Mouse (Mus musculus): Measurements from ENCODE around the gene Lclat1. TPM values are rescaled to one million over a fixed set of nuclear protein-coding genes. Genes with fewer than 3 reads are reported as not detected.
A peak's percentile ranks its signal among the peaks of the same experiment; 100 is the strongest.

Lclat1 gene
- polyA plus RNA-seq, 1 experiment, result 27.2 TPM

GRCm38 (mm10) chr17:73126349-73126748 is 18.6 kb downstream of the Lclat1 start:
- no peak overlapping the region for H3K4me3 ChIP-seq
- H3K36me3 ChIP-seq (ENCODE audit: control insufficient read depth, insufficient read depth), result no peaks in the 10 kb centered on the region
- peaks cover 29% of the 10 kb centered on the region for H3K79me2 ChIP-seq (ENCODE audit: control insufficient read depth, insufficient read depth)
- peak overlapping the region; percentile 32 for H3K4me2 ChIP-seq (ENCODE audit: low read depth)
- TF ChIP-seq USF1 (IDR thresholded peaks at IDR 0.05; ENCODE audit: low read depth) (peak; percentile 83), SRF (IDR thresholded peaks at IDR 0.05; ENCODE audit: control insufficient read depth, insufficient read length, low read depth) (no peak), MAX (IDR thresholded peaks at IDR 0.05; ENCODE audit: low read depth) (no peak), POLR2A (IDR thresholded peaks at IDR 0.05; ENCODE audit: insufficient read length, low read depth) (no peak), MYOG (IDR thresholded peaks at IDR 0.05; ENCODE audit: control insufficient read depth in 1 of 3, insufficient read depth in 1 of 3, insufficient read length in 2 of 3, low read depth in 2 of 3) (peak; percentile 57 to 83 (median 60)), REST (IDR thresholded peaks at IDR 0.05; ENCODE audit: insufficient read depth, insufficient read length) (no peak), CEBPB (IDR thresholded peaks at IDR 0.05; ENCODE audit: insufficient read depth, poor library complexity, severe bottlenecking) (no peak), E2F4 (IDR thresholded peaks at IDR 0.05; ENCODE audit: insufficient read depth) (no peak), TCF3 (IDR thresholded peaks at IDR 0.05; ENCODE audit: insufficient read length, low read depth) (no peak), TCF12 (IDR thresholded peaks at IDR 0.05; ENCODE audit: insufficient read depth, poor library complexity, severe bottlenecking) (no peak), MYOD1 (IDR thresholded peaks at IDR 0.05; ENCODE audit: control insufficient read depth in 1 of 3, insufficient read length in 2 of 3, low read depth in 2 of 3) (peak in 2 of 3 experiments; percentile 80 to 85), POLR2AphosphoS2 (IDR thresholded peaks at IDR 0.05; ENCODE audit: insufficient read length, low read depth) (no peak)
- H3ac ChIP-seq (ENCODE audit: control insufficient read depth, insufficient read length), result no peak overlapping the region
- no peaks in the 10 kb centered on the region for H3K27me3 ChIP-seq (ENCODE audit: control insufficient read depth, insufficient read depth, insufficient read length)

DNA sequence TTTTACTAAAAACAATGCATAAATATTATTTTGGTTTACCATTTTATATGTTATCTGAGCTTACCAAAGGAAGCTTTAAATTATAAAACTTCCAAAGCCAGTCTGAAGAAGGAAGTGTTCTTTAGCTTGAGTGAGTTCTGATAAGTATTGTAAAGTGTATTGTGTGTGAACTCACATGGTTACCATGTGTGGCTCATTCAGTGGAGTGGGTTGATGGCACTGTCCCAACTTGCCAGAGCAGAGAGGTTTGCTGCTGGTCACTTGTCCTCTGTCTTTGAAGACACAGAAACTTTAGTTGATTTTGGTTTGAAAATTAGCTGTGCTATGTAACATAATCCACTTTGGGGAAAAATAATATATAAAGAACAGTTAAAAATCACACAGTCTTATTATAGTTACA is 19.1 kb downstream of the Lclat1 start:
- TF ChIP-seq POLR2A (IDR thresholded peaks at IDR 0.05; ENCODE audit: insufficient read length, low read depth) (no peak), SRF (IDR thresholded peaks at IDR 0.05; ENCODE audit: control insufficient read depth, insufficient read length, low read depth) (no peak), TCF12 (IDR thresholded peaks at IDR 0.05; ENCODE audit: insufficient read depth, poor library complexity, severe bottlenecking) (no peak), MAX (IDR thresholded peaks at IDR 0.05; ENCODE audit: low read depth) (no peak), POLR2AphosphoS2 (IDR thresholded peaks at IDR 0.05; ENCODE audit: insufficient read length, low read depth) (no peak), MYOD1 (IDR thresholded peaks at IDR 0.05; ENCODE audit: control insufficient read depth in 1 of 3, insufficient read length in 2 of 3, low read depth in 2 of 3) (no peak), USF1 (IDR thresholded peaks at IDR 0.05; ENCODE audit: low read depth) (no peak), E2F4 (IDR thresholded peaks at IDR 0.05; ENCODE audit: insufficient read depth) (no peak)
- H3K4me3 ChIP-seq, result no peak overlapping the region
- no peaks in the 10 kb centered on the region for H3K36me3 ChIP-seq (ENCODE audit: control insufficient read depth, insufficient read depth)
- H3K79me2 ChIP-seq (ENCODE audit: control insufficient read depth, insufficient read depth), result peaks cover 25% of the 10 kb centered on the region
- peak overlapping the region; percentile 32 for H3K4me2 ChIP-seq (ENCODE audit: low read depth)
- no peak overlapping the region for H3ac ChIP-seq (ENCODE audit: control insufficient read depth, insufficient read length)
- no peaks in the 10 kb centered on the region for H3K27me3 ChIP-seq (ENCODE audit: control insufficient read depth, insufficient read depth, insufficient read length)

DNA sequence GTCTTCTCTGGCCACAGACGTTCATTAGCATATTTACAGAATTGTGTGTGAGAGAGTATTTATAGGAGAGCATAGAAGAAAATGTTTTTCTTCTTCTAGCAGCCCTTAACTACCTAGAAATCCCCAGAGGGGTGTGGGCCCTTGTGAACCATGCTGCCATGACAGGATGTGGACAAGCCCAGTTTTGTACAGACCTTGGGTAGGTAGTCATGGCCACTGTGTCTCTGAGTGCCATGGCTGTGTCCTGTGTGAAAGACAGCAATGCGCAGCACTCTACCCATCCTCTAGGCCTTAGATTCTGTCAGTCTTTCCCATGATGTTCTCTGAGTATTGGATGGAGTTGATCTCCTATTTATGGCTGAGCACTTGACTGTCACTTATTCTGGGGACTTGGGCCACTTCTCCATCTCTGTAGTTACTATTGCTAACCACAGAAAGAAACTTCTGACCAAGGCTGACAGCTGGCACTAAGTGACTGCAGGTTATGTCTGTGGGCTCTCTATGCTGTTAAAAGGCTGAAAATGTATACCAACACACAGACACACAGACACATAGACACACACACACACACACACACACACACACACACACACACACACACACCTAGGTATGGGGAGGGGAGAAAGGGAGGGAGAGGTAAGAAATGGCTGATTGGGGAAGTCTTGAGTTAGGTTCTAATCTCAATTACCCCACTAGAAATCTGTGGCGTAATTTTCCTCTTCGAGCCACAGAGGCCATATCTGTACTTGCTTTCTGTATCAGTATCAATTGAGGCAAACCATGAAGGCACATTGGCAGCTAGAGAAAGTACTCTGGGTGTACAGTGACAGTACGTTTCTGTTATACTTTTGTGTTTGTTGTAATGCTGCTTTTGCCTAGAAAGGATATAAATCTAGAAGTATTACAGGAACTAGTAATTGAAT is 29.0 kb downstream of the Lclat1 start:
- no peak overlapping the region for H3K4me2 ChIP-seq (ENCODE audit: low read depth)
- TF ChIP-seq TCF3 (IDR thresholded peaks at IDR 0.05; ENCODE audit: insufficient read length, low read depth), result no peak
- TF ChIP-seq USF1 (IDR thresholded peaks at IDR 0.05; ENCODE audit: low read depth), result no peak
- TF ChIP-seq MAX (IDR thresholded peaks at IDR 0.05; ENCODE audit: low read depth), result no peak
- TF ChIP-seq CEBPB (IDR thresholded peaks at IDR 0.05; ENCODE audit: insufficient read depth, poor library complexity, severe bottlenecking), result no peak
- no peak for TF ChIP-seq E2F4 (IDR thresholded peaks at IDR 0.05; ENCODE audit: insufficient read depth)
- TF ChIP-seq REST (IDR thresholded peaks at IDR 0.05; ENCODE audit: insufficient read depth, insufficient read length), result no peak
- no peak for TF ChIP-seq MYOD1 (IDR thresholded peaks at IDR 0.05; ENCODE audit: control insufficient read depth in 1 of 3, insufficient read length in 2 of 3, low read depth in 2 of 3)
- TF ChIP-seq POLR2A (IDR thresholded peaks at IDR 0.05; ENCODE audit: insufficient read length, low read depth), result no peak
- TF ChIP-seq MYOG (IDR thresholded peaks at IDR 0.05; ENCODE audit: control insufficient read depth in 1 of 3, insufficient read depth in 1 of 3, insufficient read length in 2 of 3, low read depth in 2 of 3), result peak in 1 of 3 experiments; percentile 4
- no peak overlapping the region for H3K4me3 ChIP-seq
- H3ac ChIP-seq (ENCODE audit: control insufficient read depth, insufficient read length), result no peak overlapping the region
- H3K79me2 ChIP-seq (ENCODE audit: control insufficient read depth, insufficient read depth), result peaks cover 21% of the 10 kb centered on the region
- no peaks in the 10 kb centered on the region for H3K27me3 ChIP-seq (ENCODE audit: control insufficient read depth, insufficient read depth, insufficient read length)
- H3K36me3 ChIP-seq (ENCODE audit: control insufficient read depth, insufficient read depth), result no peaks in the 10 kb centered on the region

DNA sequence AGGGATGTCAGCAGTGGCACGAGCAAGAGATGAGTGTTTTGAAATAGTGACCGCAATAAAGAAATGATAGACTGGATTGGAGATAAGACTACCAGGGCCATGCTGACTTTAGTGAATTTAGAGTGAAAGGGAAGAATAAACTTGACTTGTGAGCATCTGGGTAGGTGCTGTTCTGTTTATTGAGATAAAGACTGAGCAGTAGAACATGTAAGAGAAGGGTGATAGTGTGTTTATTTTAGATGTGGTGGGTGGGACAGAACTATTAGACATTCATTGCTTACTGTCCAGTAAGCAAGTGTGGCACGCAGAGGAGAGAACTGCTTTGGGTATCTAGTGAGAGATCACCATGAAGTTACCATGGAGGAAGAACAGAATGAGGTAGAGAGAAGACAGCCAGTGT is 30.4 kb downstream of the Lclat1 start:
- H3K79me2 ChIP-seq (ENCODE audit: control insufficient read depth, insufficient read depth), result peaks cover 17% of the 10 kb centered on the region
- no peak overlapping the region for H3ac ChIP-seq (ENCODE audit: control insufficient read depth, insufficient read length)
- no peaks in the 10 kb centered on the region for H3K27me3 ChIP-seq (ENCODE audit: control insufficient read depth, insufficient read depth, insufficient read length)
- no peak overlapping the region for H3K4me3 ChIP-seq
- H3K4me2 ChIP-seq (ENCODE audit: low read depth), result no peak overlapping the region
- TF ChIP-seq TCF12 (IDR thresholded peaks at IDR 0.05; ENCODE audit: insufficient read depth, poor library complexity, severe bottlenecking), result no peak
- TF ChIP-seq MYOG (IDR thresholded peaks at IDR 0.05; ENCODE audit: control insufficient read depth in 1 of 3, insufficient read depth in 1 of 3, insufficient read length in 2 of 3, low read depth in 2 of 3), result no peak
- TF ChIP-seq CEBPB (IDR thresholded peaks at IDR 0.05; ENCODE audit: insufficient read depth, poor library complexity, severe bottlenecking), result no peak
- no peak for TF ChIP-seq USF1 (IDR thresholded peaks at IDR 0.05; ENCODE audit: low read depth)
- no peaks in the 10 kb centered on the region for H3K36me3 ChIP-seq (ENCODE audit: control insufficient read depth, insufficient read depth)

- Histone ChIP-seq H3K27me3 (ENCODE audit: control insufficient read depth, insufficient read depth, insufficient read length) (no peaks in the 10 kb centered on the region), H3K79me2 (ENCODE audit: control insufficient read depth, insufficient read depth) (peaks cover 9% of the 10 kb centered on the region), H3ac (ENCODE audit: control insufficient read depth, insufficient read length) (no peak overlapping the region), H3K4me2 (ENCODE audit: low read depth) (no peak overlapping the region), H3K4me3 (no peak overlapping the region), H3K36me3 (ENCODE audit: control insufficient read depth, insufficient read depth) (peaks cover 2% of the 10 kb centered on the region)
- no peak for TF ChIP-seq SRF (IDR thresholded peaks at IDR 0.05; ENCODE audit: control insufficient read depth, insufficient read length, low read depth)
- TF ChIP-seq MYOG (IDR thresholded peaks at IDR 0.05; ENCODE audit: control insufficient read depth in 1 of 3, insufficient read depth in 1 of 3, insufficient read length in 2 of 3, low read depth in 2 of 3), result no peak
- no peak for TF ChIP-seq E2F4 (IDR thresholded peaks at IDR 0.05; ENCODE audit: insufficient read depth)
- no peak for TF ChIP-seq TCF3 (IDR thresholded peaks at IDR 0.05; ENCODE audit: insufficient read length, low read depth)
- TF ChIP-seq POLR2AphosphoS2 (IDR thresholded peaks at IDR 0.05; ENCODE audit: insufficient read length, low read depth), result no peak
- no peak for TF ChIP-seq USF1 (IDR thresholded peaks at IDR 0.05; ENCODE audit: low read depth)
- no peak for TF ChIP-seq REST (IDR thresholded peaks at IDR 0.05; ENCODE audit: insufficient read depth, insufficient read length)
- TF ChIP-seq MYOD1 (IDR thresholded peaks at IDR 0.05; ENCODE audit: control insufficient read depth in 1 of 3, insufficient read length in 2 of 3, low read depth in 2 of 3), result no peak
- no peak for TF ChIP-seq POLR2A (IDR thresholded peaks at IDR 0.05; ENCODE audit: insufficient read length, low read depth)
- no peak for TF ChIP-seq TCF12 (IDR thresholded peaks at IDR 0.05; ENCODE audit: insufficient read depth, poor library complexity, severe bottlenecking)
- TF ChIP-seq MAX (IDR thresholded peaks at IDR 0.05; ENCODE audit: low read depth), result no peak
These were observed 34.2 kb downstream of the Lclat1 start for GRCm38 (mm10) chr17:73142029-73142428.
